In the genomic region with DNA sequence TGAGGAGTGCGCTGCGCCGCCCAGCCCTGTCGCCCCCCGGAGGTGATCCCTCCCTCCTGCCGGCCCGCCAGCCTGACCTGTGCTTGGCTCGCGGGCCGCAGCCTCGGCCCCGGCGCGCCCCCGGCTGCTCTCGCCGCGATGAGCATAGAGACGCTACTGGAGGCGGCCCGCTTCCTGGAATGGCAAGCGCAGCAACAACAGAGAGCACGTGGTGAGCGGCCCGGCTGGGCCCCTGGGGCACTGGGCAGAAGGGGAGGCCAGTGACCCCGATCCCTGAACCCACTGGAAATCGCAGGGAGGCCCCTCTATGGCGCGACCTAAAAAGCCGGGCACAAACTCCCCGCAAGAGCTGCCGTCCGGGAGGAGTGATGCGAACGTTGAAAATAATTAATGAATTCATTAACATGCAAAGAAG, we compare ENCODE assay signal across 8 mouse cellular contexts. TPM values are rescaled to one million over a fixed set of nuclear protein-coding genes. Genes with fewer than 3 reads are reported as not detected.
A peak's percentile ranks its signal among the peaks of the same experiment; 100 is the strongest.
DNase-seq lines count a peak whose midpoint lies in the region; ATAC-seq and TF ChIP-seq lines count a peak whose summit lies in the region.

No protein-coding gene starts in this region.

- no peaks in the 10 kb centered on the region for H3K36me3 ChIP-seq in forebrain, embryonic 11.5 days (ENCODE audit: control insufficient read depth, insufficient read depth, low read length)
- H3K36me3 ChIP-seq in hindbrain, embryonic 14.5 days (replicated peaks; ENCODE audit: control insufficient read depth, insufficient read depth), result no peaks in the 10 kb centered on the region
- H3K36me3 ChIP-seq in liver, adult 2 months (ENCODE audit: control insufficient read depth, insufficient read depth, low read length), result no peaks in the 10 kb centered on the region
- H3K36me3 ChIP-seq in myocyte (ENCODE audit: control insufficient read depth, insufficient read depth), result no peaks in the 10 kb centered on the region

- TF ChIP-seq CTCF in layer of hippocampus, adult 2 months (conservative IDR thresholded peaks at IDR 0.05), result no peak
- TF ChIP-seq CTCF in bone marrow, adult 2 months (IDR thresholded peaks at IDR 0.05; ENCODE audit: control insufficient read depth, insufficient read depth, low read length), result no peak
- TF ChIP-seq CTCF in liver, adult 2 months (IDR thresholded peaks at IDR 0.05; ENCODE audit: low read depth, low read length), result no peak

- peak overlapping the region; percentile 98 for H3K27ac ChIP-seq in layer of hippocampus, adult 2 months
- H3K27ac ChIP-seq in bone marrow, adult 2 months (ENCODE audit: control insufficient read depth, insufficient read depth, low read depth, low read length, poor library complexity), result peak overlapping the region; percentile 85
- peak overlapping the region; percentile 63 for H3K27ac ChIP-seq in forebrain, embryonic 11.5 days (ENCODE audit: low read depth, low read length)
- peak overlapping the region; percentile 95 for H3K27ac ChIP-seq in hindbrain, embryonic 14.5 days
- H3K27ac ChIP-seq in liver, adult 2 months (replicated peaks; ENCODE audit: insufficient read depth, low read depth, low read length), result peak overlapping the region; percentile 85

- no peaks in the 10 kb centered on the region for H3K27me3 ChIP-seq in forebrain, embryonic 11.5 days (ENCODE audit: control insufficient read depth, insufficient read depth, low read length)
- no peaks in the 10 kb centered on the region for H3K27me3 ChIP-seq in hindbrain, embryonic 14.5 days (ENCODE audit: control insufficient read depth, insufficient read depth, low read length)
- no peaks in the 10 kb centered on the region for H3K27me3 ChIP-seq in liver, adult 2 months (ENCODE audit: control insufficient read depth, insufficient read depth, low read length)
- H3K27me3 ChIP-seq in myocyte (ENCODE audit: control insufficient read depth, insufficient read depth, insufficient read length), result no peaks in the 10 kb centered on the region

- ATAC-seq in forebrain, embryonic 11.5 days (replicated peaks; ENCODE audit: low FRiP score), result no peak
- ATAC-seq in hindbrain, embryonic 14.5 days (ENCODE audit: low FRiP score), result no peak

- peak overlapping the region; percentile 79 for H3K9ac ChIP-seq in forebrain, embryonic 11.5 days (ENCODE audit: low read length)
- H3K9ac ChIP-seq in hindbrain, embryonic 14.5 days, result peak overlapping the region; percentile 92
- H3K9ac ChIP-seq in liver, adult 2 months (ENCODE audit: low read depth, low read length), result peak overlapping the region; percentile 94

- H3K4me3 ChIP-seq in layer of hippocampus, adult 2 months, result peak overlapping the region; percentile 99
- peak overlapping the region; percentile 67 for H3K4me3 ChIP-seq in bone marrow, adult 2 months (replicated peaks; ENCODE audit: control insufficient read depth, low read depth, low read length)
- peak overlapping the region; percentile 88 for H3K4me3 ChIP-seq in forebrain, embryonic 11.5 days (ENCODE audit: low read depth, low read length)
- peak overlapping the region; percentile 81 for H3K4me3 ChIP-seq in hindbrain, embryonic 14.5 days (replicated peaks; ENCODE audit: low read length)
- peak overlapping the region; percentile 79 for H3K4me3 ChIP-seq in liver, adult 2 months (ENCODE audit: insufficient read depth, low read depth, low read length)
- H3K4me3 ChIP-seq in myocyte, result peak overlapping the region; percentile 82

- peak overlapping the region; percentile 23 for H3ac ChIP-seq in myocyte (ENCODE audit: control insufficient read depth, insufficient read length)

- no peak for TF ChIP-seq POLR2A in bone marrow, adult 2 months (IDR thresholded peaks at IDR 0.05; ENCODE audit: borderline replicate concordance, control insufficient read depth, low read depth, low read length)
- TF ChIP-seq POLR2A in liver, adult 2 months (IDR thresholded peaks at IDR 0.05; ENCODE audit: extremely low read depth, insufficient read depth, low read length), result no peak
- TF ChIP-seq POLR2A in myocyte (IDR thresholded peaks at IDR 0.05; ENCODE audit: insufficient read length, low read depth), result no peak

- under 1% methylated on average over 35 of the region's 35 CpGs for WGBS in bone marrow, adult 2 months
- WGBS in forebrain, embryonic 11.5 days, result under 1% methylated on average over 35 of the region's 35 CpGs
- WGBS in hindbrain, embryonic 14.5 days, result under 1% methylated on average over 33 of the region's 35 CpGs
- 1% methylated on average over 35 of the region's 35 CpGs for WGBS in liver, adult 2 months

- peaks cover 10% of the 10 kb centered on the region for H3K4me1 ChIP-seq in bone marrow, adult 2 months (ENCODE audit: control insufficient read depth, insufficient read depth, low read length)
- H3K4me1 ChIP-seq in forebrain, embryonic 11.5 days (replicated peaks; ENCODE audit: control insufficient read depth, insufficient read depth, low read length), result peaks cover 20% of the 10 kb centered on the region
- H3K4me1 ChIP-seq in hindbrain, embryonic 14.5 days (replicated peaks; ENCODE audit: control insufficient read depth, insufficient read depth, low read length), result peaks cover 27% of the 10 kb centered on the region
- H3K4me1 ChIP-seq in liver, adult 2 months (ENCODE audit: control insufficient read depth, insufficient read depth, low read length), result peaks cover 39% of the 10 kb centered on the region

- peaks cover 30% of the 10 kb centered on the region for H3K79me2 ChIP-seq in liver, adult 2 months (ENCODE audit: control insufficient read depth, insufficient read depth, low read length)
- H3K79me2 ChIP-seq in myocyte (ENCODE audit: control insufficient read depth, insufficient read depth), result peaks cover 34% of the 10 kb centered on the region

- no peaks in the 10 kb centered on the region for H3K9me3 ChIP-seq in forebrain, embryonic 11.5 days (ENCODE audit: control insufficient read depth, low read length)
- no peaks in the 10 kb centered on the region for H3K9me3 ChIP-seq in hindbrain, embryonic 14.5 days (ENCODE audit: control insufficient read depth, low read length)

- no peak for DNase-seq in layer of hippocampus, adult 2 months (ENCODE audit: low spot score in 2 of 2)
- DNase-seq in layer of hippocampus, adult 8-10 months (ENCODE audit: low spot score in 2 of 2), result no peak
- DNase-seq in forebrain, embryonic 11.5 days (ENCODE audit: low spot score), result peak; percentile 84
- DNase-seq in hindbrain, embryonic 14.5 days (ENCODE audit: low spot score), result peak; percentile 58
- peak; percentile 62 for DNase-seq in liver, adult 2 months (ENCODE audit: extremely low read depth, low read depth, low spot score)
- peak; percentile 52 for DNase-seq in thymus, postnatal 0 days (ENCODE audit: low spot score)

- H3K4me2 ChIP-seq in forebrain, embryonic 11.5 days (ENCODE audit: low read depth, low read length, severe bottlenecking), result peak overlapping the region; percentile 82
- peak overlapping the region; percentile 90 for H3K4me2 ChIP-seq in hindbrain, embryonic 14.5 days (replicated peaks)
- peak overlapping the region; percentile 67 for H3K4me2 ChIP-seq in myocyte (ENCODE audit: low read depth)

TF ChIP-seq in myocyte, 11 proteins besides CTCF, POLR2A, EP300 and RAD21:
- TF ChIP-seq TCF3 (IDR thresholded peaks at IDR 0.05; ENCODE audit: insufficient read length, low read depth) (no peak), E2F4 (IDR thresholded peaks at IDR 0.05; ENCODE audit: insufficient read depth) (no peak), USF1 (IDR thresholded peaks at IDR 0.05; ENCODE audit: low read depth) (no peak), REST (IDR thresholded peaks at IDR 0.05; ENCODE audit: insufficient read depth, insufficient read length) (no peak), MYOG (IDR thresholded peaks at IDR 0.05; ENCODE audit: control insufficient read depth in 1 of 3, insufficient read depth in 1 of 3, insufficient read length in 2 of 3, low read depth in 2 of 3) (no peak), SRF (IDR thresholded peaks at IDR 0.05; ENCODE audit: control insufficient read depth, insufficient read length, low read depth) (no peak)
TF ChIP-seq in myocyte: peak in this region for 0.

RNA-seq across cellular contexts. Expression of gene Mnt, which starts 0.5 kb away (rescaled TPM):
- 10 to 100 TPM; 31.3 to 32.8 TPM for total RNA-seq in layer of hippocampus, adult 2 months (2021)
- total RNA-seq in layer of hippocampus, adult 8-10 months (2022), result 10 to 100 TPM; 33.0 to 41.6 (median 35.6) TPM
- polyA plus RNA-seq in bone marrow, adult 2 months (2011; ENCODE audit: insufficient read depth, insufficient read length, low replicate concordance, missing spikeins), result 9.6 and 20.3 TPM in 2 replicates
- polyA plus RNA-seq in forebrain, embryonic 11.5 days (2014; fragmentation: Nextera tagmentation; extraction: Ambion mirVana), result 5.8 and 6.0 TPM in 2 replicates
- 8.3 and 8.8 TPM in 2 replicates for polyA plus RNA-seq in hindbrain, embryonic 14.5 days (2014; fragmentation: Nextera tagmentation; extraction: Ambion mirVana)
- 1.0 and 1.1 TPM in 2 replicates for total RNA-seq in liver, adult 2 months (2014; rRNA removed)
- 4.1 and 4.7 TPM in 2 replicates for polyA plus RNA-seq in liver, adult 2 months (2012; rRNA removed)
- polyA plus RNA-seq in myocyte (2012; fragmentation: generic; extraction: Trizol), result 12.7 TPM
- 4.9 and 5.8 TPM in 2 replicates for polyA plus RNA-seq in thymus, postnatal 0 days (2015; fragmentation: Nextera tagmentation; extraction: Ambion mirVana)

Comparison
In these comparisons a context has a peak if more than half of its experiments do, and no peak if none do; other contexts are left out.
1. DNase-seq: peak in forebrain, embryonic 11.5 days (single experiment), hindbrain, embryonic 14.5 days (single experiment), liver, adult 2 months (single experiment) and thymus, postnatal 0 days (single experiment); none in layer of hippocampus, adult 2 months (0 of 2) and layer of hippocampus, adult 8-10 months (0 of 2).
2. Peak in every context shown above with its lines, with median percentiles within 50 percentile points of each other: H3K27ac ChIP-seq, H3K4me3 ChIP-seq, H3K4me2 ChIP-seq and H3K9ac ChIP-seq.